Mouse (Mus musculus) embryonic stem cell, embryonic (primary cell): ENCODE measurements at regions not wholly inside any gene's neighbourhood (a gene's known extent, or its start where the extent isn't known, plus 50 kb on each side); places are given as distances from the start of the nearest gene placed in this dataset.

Experiments
- CTCF ChIA-PET, 4 experiments: fragments of 300-600 bp in 2 of 4; fragments of 350-600 bp in 2 of 4; sonication (Branson Sonifier 250); formaldehyde crosslinking; loops; one replicate each; lab custom pipeline; 2022; ENCODE audit warnings: inconsistent platforms in 2 of 4; lab: Charles Lee
- POLR2A ChIA-PET, 4 experiments: fragments of 300-600 bp in 2 of 4; fragments of 350-600 bp in 2 of 4; sonication (Branson Sonifier 250); formaldehyde crosslinking; loops; one replicate each; lab custom pipeline; 2022; ENCODE audit warnings: antibody characterized with exemption in 4 of 4, inconsistent platforms in 1 of 4; lab: Charles Lee

DNA sequence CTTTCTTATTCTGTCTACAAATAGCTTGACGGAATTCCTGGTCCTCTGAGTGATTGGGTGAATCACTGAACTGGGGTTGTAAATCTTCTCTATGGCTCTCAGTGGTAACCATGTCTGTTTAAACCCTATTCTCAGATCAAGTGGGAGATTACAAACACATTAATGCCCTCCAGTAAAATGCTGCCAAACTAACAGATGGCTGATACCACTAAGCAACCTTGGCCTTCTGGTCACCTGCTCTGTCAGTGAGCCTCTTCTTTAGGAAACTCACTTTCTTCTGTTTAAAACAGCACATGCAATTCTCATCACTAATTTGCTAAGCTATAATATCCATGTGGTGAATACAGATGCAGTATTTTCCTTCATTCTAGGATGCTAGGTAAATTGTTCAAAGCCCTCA lies 210.9 kb upstream of the Tenm2 start:
- POLR2A ChIA-PET: no interaction called here

DNA sequence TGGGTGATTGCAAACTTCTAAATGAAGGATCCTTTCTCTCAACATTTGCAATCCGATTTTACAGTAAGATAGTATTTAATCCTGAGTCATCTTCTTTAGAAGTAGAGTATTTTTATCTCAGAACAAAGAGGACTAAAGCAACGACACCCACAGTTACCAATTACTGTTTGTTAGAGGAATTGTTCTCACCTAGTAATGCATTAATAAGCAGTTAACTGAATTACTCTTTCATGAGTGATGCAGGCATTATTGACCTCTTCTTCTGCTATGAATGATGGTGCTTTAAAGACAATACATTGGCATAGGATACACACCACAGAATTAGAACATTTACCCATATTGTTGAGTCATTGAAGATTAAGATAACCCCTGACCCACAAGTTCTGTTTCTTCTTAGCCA lies 207.0 kb upstream of the Tenm2 start:
- ChIA-PET CTCF (no interaction called here), POLR2A (no interaction called here)

More for the DNA sequence above, 210.9 kb upstream of the Tenm2 start:
- CTCF ChIA-PET: no interaction called here

DNA sequence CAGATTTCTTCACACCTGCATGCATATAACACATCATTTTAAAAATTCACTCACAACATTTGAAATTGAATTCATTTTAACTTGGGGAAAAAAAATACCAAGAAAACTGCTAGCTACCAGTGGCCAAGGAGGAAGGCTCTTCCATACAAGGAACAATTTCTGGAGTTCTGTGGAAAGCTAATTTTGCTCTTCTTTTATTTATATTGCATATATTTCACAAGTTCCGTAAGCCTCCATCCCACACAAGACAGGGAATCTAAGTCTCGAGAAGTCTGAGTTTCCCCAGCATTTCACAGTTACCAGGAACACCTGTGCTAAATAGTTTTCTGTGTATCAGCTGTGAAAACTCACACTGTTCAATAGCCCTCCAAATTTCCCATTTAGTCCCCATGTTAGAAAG lies 198.8 kb upstream of the Tenm2 start:
- CTCF ChIA-PET: no interaction called here
- POLR2A ChIA-PET: interaction anchor here in 1 of 4 experiments (0.6 kb wide), 1 partner anchor 315 kb away, joined by 3 read pairs; no protein-coding TSS in a partner anchor

DNA sequence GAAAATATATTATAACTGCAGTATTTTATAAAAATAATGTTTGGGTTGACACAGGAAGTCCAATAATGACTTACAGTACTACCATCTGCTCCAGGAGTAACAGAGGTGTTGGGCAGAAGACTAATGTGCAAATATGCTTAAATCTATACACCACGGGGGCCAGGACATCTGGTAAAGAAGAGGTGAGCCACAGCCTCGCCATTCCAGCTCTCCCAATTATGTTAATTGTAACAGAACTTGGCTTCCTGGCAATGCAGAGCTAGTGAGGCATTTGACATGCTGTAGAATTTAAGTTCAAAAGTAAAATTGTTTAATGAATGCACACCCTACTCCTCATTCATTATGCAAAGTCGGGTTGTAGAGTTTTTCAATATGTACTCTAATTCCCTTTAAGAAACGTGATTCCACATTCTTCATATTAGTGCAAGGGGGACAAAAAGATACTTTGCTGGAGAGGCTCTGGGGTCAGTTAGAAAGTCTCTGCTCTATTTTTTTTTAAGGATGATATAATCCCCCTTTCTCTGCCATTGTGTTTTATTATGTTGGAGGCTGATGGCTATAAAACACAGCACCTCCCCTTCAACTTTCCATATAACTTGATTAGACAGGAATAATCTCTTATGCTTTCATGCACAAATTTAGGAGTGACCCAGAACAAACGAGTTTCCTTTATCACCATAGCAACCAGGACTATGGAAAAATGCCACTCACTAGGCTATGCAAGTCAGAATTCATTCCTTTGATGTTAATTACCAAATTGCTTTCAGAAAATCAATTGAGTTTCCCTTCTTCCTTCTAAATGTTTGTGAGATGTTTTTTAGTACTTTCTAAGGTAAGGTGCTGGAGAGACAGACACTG lies 188.8 kb upstream of the Tenm2 start:
- POLR2A ChIA-PET: no interaction called here

DNA sequence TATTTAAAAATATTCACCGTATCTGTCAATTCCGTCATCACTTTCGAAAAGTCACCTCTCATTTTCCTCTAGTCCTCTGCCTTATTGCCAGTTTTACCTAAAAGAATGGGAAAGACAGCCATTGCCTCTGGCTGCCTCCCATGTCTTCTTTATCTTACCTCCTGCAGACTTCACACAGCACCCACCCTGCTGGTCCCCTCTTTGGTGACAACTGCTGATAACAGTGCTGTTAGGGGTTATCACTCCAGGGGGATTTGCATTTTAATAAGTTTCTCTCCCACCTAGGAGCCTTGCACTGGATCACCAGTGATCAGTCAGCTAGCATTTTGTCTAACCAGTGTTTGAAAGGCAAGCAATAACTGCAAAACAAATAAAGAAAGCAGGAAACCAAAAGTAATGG lies 177.1 kb upstream of the Tenm2 start:
- CTCF ChIA-PET: no interaction called here

More for the DNA sequence above, 188.8 kb upstream of the Tenm2 start:
- CTCF ChIA-PET: no interaction called here

DNA sequence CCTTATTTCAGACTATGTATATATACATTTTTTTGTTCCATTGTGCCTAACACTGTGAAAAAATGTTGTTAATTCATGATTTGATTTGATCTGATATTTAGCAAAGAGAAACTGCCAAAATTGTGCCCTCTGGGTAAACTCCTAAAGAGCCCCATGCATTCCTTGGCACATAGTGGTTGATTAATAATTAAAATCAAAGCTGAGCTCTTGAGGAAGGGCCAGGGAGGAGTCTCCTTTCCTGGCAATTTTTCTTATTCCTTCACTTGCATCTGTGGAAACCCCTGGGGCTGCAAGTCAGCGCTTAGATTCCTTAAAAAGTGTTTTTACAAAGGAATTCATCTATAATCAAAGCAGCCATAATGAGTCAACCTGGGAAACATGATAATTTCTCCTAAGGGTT lies 132.2 kb upstream of the Tenm2 start:
- ChIA-PET CTCF (no interaction called here), POLR2A (no interaction called here)

More for the DNA sequence above, 177.1 kb upstream of the Tenm2 start:
- POLR2A ChIA-PET: no interaction called here

DNA sequence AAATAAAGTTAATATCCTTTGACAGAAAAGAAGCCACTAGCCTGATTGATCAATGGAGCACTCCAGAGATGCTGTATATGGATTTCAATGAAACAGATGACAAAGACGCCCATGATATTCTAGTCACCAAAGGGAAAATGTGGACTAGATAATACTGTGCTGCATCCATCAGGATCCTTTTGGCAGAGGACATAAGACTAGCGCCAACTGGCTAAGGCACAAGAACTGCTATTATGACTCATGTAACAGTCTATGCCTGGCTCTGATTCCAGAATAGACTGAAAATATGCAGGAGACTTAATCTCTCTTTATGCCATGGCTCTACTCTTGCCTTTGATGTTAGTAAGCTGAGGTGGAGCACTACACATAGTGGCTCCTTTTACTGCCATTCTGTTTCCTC lies 128.7 kb upstream of the Tenm2 start:
- CTCF ChIA-PET: no interaction called here
- POLR2A ChIA-PET: no interaction called here

DNA sequence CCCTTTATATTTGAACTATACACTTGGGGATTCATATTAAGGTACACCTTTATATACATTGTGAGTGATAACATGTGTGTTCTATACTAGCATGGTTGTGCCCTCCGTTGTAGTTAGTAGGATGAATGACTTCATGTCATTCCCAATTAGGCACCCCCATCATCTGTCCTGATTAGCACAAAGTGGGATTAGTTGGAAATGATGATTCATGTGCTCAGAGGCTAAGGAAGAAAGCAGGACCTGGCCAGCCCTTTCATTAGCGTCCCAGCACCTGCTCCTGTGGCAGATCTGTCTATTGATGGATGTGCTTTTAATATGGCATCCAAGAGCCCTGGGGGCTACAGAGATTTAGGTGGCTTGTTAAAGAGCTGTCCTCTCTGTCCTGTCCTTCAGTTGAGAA lies 119.3 kb upstream of the Tenm2 start:
- CTCF ChIA-PET: no interaction called here

DNA sequence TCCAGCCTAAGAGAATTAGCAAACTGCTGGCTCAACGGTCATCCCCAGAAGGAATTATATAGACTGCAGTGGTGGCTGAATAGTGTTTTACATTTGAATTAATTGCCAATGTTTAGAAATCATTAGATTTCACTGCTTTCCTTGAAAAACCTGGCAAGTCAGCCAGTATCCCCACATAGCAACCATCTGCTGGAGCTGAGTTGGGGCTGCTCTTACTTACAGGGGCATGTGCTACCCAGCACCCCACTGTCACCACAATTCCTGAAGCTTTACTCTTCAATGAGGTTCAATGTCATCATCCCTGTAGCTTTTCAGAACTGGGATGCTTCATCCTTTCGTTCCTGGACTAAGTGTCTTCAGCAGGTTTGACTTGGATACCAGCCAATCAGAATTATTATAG lies 73.9 kb upstream of the Tenm2 start:
- ChIA-PET POLR2A (no interaction called here), CTCF (no interaction called here)

More for the DNA sequence above, 119.3 kb upstream of the Tenm2 start:
- POLR2A ChIA-PET: no interaction called here

DNA sequence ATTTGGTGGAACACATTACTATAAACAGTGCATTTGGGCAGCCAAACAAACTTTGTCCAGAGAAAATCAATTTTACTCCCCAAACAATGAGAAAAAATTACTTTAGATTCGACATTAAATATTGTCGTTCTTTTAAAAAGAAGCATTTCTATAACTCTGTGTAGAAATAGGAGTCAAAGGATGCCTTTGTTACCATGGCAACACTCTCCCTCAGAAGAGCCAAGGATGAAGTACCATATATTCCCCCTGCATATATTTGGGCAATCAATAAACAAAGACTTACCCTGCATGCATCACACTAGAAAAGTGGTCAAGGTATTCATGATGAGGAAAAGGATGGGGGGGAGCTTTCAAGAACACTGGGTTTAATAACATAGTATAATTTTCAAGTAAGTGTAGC lies 70.9 kb upstream of the Tenm2 start:
- POLR2A ChIA-PET: no interaction called here
- CTCF ChIA-PET: no interaction called here
